Mouse (Mus musculus) ES-Bruce4 (cell line): ENCODE results near the gene Myt1l. TPM values are rescaled to one million over a fixed set of nuclear protein-coding genes. Genes with fewer than 3 reads are reported as not detected.

Experiments used
- H3K27ac ChIP-seq: 2 replicates; pipeline ENCODE4 v1.5.1; 2012; ENCODE audit warnings: low read length, inconsistent platforms; ENCODE audit not compliant: insufficient read depth
- H3K27me3 ChIP-seq: 2 replicates; pipeline ENCODE4 v1.6.1; 2012; ENCODE audit warnings: mild to moderate bottlenecking, low read length, inconsistent platforms; ENCODE audit not compliant: control insufficient read depth, poor library complexity, insufficient read depth, severe bottlenecking
- H3K36me3 ChIP-seq: 2 replicates; pipeline ENCODE4 v1.6.1; 2012; ENCODE audit warnings: inconsistent platforms, mild to moderate bottlenecking, low read length, moderate library complexity; ENCODE audit not compliant: control insufficient read depth, poor library complexity, insufficient read depth, severe bottlenecking
- H3K4me1 ChIP-seq: one replicate; pipeline ENCODE4 v1.8.1; 2011; ENCODE audit warnings: low read length; ENCODE audit not compliant: control insufficient read depth, insufficient read depth
- H3K4me3 ChIP-seq: 2 replicates; pipeline ENCODE4 v1.5.1; 2011; ENCODE audit warnings: low read depth, mild to moderate bottlenecking, low read length
- H3K9ac ChIP-seq: 2 replicates; pipeline ENCODE4 v1.6.1; 2012; ENCODE audit warnings: low read depth, mild to moderate bottlenecking, inconsistent platforms; ENCODE audit not compliant: poor library complexity, severe bottlenecking
- H3K9me3 ChIP-seq: replicated peaks from 2 replicates; pipeline ENCODE4 v1.6.1; 2012; ENCODE audit warnings: mild to moderate bottlenecking, low read length, inconsistent platforms; ENCODE audit not compliant: control insufficient read depth, poor library complexity, insufficient read depth, severe bottlenecking
- CTCF ChIP-seq: IDR thresholded peaks from one replicate; pipeline ENCODE4 v1.8.1; 2011; ENCODE audit warnings: low read depth, low read length
- EP300 ChIP-seq: IDR thresholded peaks from 2 replicates; pipeline ENCODE4 v1.6.1; 2011; ENCODE audit warnings: low read depth, low read length; ENCODE audit not compliant: insufficient read depth
- POLR2A ChIP-seq: IDR thresholded peaks from one replicate; pipeline ENCODE4 v1.8.1; 2011; ENCODE audit warnings: low read length; ENCODE audit not compliant: insufficient read depth
- polyA plus RNA-seq: library from polyadenylated mRNA; stranded (reverse); fragments of >200 nt; gene quantifications from 2 replicates; pipeline ENCODE4 v1.2.4, GENCODE M21; 2011; ENCODE audit warnings: low read depth; ENCODE audit not compliant: missing spikeins, insufficient read depth, insufficient read length

The Myt1l gene
- polyA plus RNA-seq, 1 experiment, result not detected

DNA sequence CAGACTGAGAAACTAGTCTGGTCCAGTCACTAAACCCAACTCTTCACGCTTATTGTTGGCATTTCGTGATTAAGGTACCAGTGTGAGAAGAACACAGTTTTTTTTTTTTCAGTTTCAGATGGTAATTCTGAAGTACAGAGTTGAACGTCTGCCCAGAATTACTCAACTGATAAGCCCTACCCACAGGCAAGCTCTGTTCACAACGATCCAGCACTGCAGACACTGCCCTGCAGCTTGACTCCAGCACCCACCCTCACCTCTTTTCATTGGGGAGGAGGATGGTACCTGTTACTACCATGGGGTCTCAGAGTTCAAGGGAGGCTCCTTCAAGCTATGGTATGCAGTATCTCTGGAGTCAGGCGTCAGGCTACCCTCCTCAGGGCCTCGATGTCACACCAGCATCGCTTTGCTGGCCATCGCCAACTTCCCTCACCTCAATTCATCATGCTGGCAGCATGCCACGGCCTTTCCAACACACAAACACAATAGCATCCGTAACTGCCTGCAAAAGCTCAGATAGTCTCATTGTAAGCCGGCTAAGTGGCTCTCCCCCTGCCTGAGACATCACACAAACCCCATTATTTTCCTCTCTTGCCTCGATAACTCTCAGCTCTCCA is 281.5 kb downstream of the Myt1l start:
- H3K4me3 ChIP-seq, result no peak overlapping the region
- H3K27ac ChIP-seq, result no peak overlapping the region
- TF ChIP-seq EP300 (no peak), POLR2A (no peak), CTCF (no peak)
- H3K9me3 ChIP-seq, result no peaks in the 10 kb centered on the region
- no peak overlapping the region for H3K9ac ChIP-seq
- H3K36me3 ChIP-seq, result no peaks in the 10 kb centered on the region
- H3K27me3 ChIP-seq, result no peaks in the 10 kb centered on the region
- H3K4me1 ChIP-seq, result no peaks in the 10 kb centered on the region

DNA sequence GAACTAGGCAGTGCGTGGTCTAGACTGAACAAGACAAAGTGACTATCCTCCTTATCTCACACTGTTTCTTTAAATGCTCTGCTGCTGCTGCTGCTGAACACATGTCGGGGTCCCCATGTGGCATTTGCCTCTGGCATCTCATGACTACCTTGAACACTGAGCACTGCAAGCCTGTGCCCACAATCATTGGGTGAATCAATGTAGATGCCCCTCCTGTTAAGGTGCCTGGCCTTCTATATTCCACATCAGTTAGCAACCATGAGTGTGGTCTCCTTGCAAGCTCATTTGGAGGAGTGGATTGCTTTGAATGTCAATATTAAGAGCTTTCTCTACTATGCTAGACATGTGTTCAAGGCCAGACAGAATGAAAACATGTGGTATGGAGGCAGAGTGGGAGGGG is 287.3 kb downstream of the Myt1l start:
- H3K9ac ChIP-seq, result no peak overlapping the region
- H3K27ac ChIP-seq, result no peak overlapping the region
- H3K36me3 ChIP-seq, result no peaks in the 10 kb centered on the region
- H3K9me3 ChIP-seq, result no peaks in the 10 kb centered on the region
- H3K4me3 ChIP-seq, result no peak overlapping the region
- no peaks in the 10 kb centered on the region for H3K27me3 ChIP-seq
- no peaks in the 10 kb centered on the region for H3K4me1 ChIP-seq
- TF ChIP-seq POLR2A (no peak), EP300 (no peak), CTCF (no peak)

DNA sequence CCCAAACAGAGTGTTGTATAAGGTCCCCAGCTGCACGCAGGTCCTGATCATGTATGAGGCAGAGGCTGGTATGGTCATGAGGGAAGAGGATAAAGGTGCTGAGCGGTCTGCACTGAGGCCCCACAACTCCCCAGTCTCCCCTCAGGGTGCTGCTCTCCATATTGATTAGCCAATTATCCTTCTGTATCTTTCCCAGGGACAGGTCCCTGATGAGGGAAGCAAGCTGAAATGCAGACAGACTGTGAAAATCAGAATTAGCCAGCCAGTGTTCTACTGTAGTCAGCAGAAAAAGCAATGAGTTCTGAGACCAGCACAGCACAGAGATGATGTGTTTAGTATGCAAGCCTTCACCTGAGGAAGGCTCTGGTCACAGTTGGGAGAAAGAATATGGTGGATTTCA is 287.9 kb downstream of the Myt1l start:
- no peak overlapping the region for H3K4me3 ChIP-seq
- no peaks in the 10 kb centered on the region for H3K4me1 ChIP-seq
- no peaks in the 10 kb centered on the region for H3K9me3 ChIP-seq
- no peak for TF ChIP-seq POLR2A
- TF ChIP-seq CTCF, result no peak
- no peak for TF ChIP-seq EP300
- H3K36me3 ChIP-seq, result no peaks in the 10 kb centered on the region
- no peaks in the 10 kb centered on the region for H3K27me3 ChIP-seq
- H3K9ac ChIP-seq, result no peak overlapping the region
- H3K27ac ChIP-seq, result no peak overlapping the region

- H3K27ac ChIP-seq, result no peak overlapping the region
- no peaks in the 10 kb centered on the region for H3K4me1 ChIP-seq
- no peak overlapping the region for H3K4me3 ChIP-seq
- no peaks in the 10 kb centered on the region for H3K36me3 ChIP-seq
- no peak overlapping the region for H3K9ac ChIP-seq
- H3K9me3 ChIP-seq, result no peaks in the 10 kb centered on the region
- TF ChIP-seq EP300, result no peak
- no peak for TF ChIP-seq CTCF
- TF ChIP-seq POLR2A, result no peak
- H3K27me3 ChIP-seq, result no peaks in the 10 kb centered on the region
These were observed 288.6 kb downstream of the Myt1l start for GRCm38 (mm10) chr12:29816761-29817160.

- TF ChIP-seq EP300, result no peak
- TF ChIP-seq CTCF, result no peak
- TF ChIP-seq POLR2A, result no peak
- H3K9me3 ChIP-seq, result no peaks in the 10 kb centered on the region
- H3K36me3 ChIP-seq, result no peaks in the 10 kb centered on the region
- H3K27ac ChIP-seq, result no peak overlapping the region
- H3K9ac ChIP-seq, result no peak overlapping the region
- no peaks in the 10 kb centered on the region for H3K4me1 ChIP-seq
- H3K4me3 ChIP-seq, result no peak overlapping the region
- H3K27me3 ChIP-seq, result no peaks in the 10 kb centered on the region
These were observed 294.0 kb downstream of the Myt1l start for GRCm38 (mm10) chr12:29822216-29822615.

GRCm38 (mm10) chr12:29823766-29824417 is 295.7 kb downstream of the Myt1l start:
- no peak overlapping the region for H3K27ac ChIP-seq
- H3K4me3 ChIP-seq, result no peak overlapping the region
- no peaks in the 10 kb centered on the region for H3K9me3 ChIP-seq
- H3K36me3 ChIP-seq, result no peaks in the 10 kb centered on the region
- TF ChIP-seq POLR2A, result no peak
- TF ChIP-seq EP300, result no peak
- TF ChIP-seq CTCF, result no peak
- no peaks in the 10 kb centered on the region for H3K27me3 ChIP-seq
- H3K4me1 ChIP-seq, result no peaks in the 10 kb centered on the region
- no peak overlapping the region for H3K9ac ChIP-seq
